Mouse (Mus musculus) thymus, adult 2 months (tissue): ENCODE measurements around the gene Cnmd. TPM values are rescaled to one million over a fixed set of nuclear protein-coding genes. Genes with fewer than 3 reads are reported as not detected.

Experiments
- DNase-seq: peaks from one replicate; pipeline ENCODE4 v3.0.0; 2021
- H3K27ac ChIP-seq: fragments of 200-500 bp; 2 replicates; pipeline ENCODE4 v1.5.1; 2012; ENCODE audit warnings: low read length, control low read depth; ENCODE audit not compliant: control insufficient read depth, insufficient read depth
- H3K27me3 ChIP-seq: fragments of 200-500 bp; 2 replicates; pipeline ENCODE4 v1.6.1; 2012; ENCODE audit warnings: mild to moderate bottlenecking, low read length, moderate library complexity, mixed read lengths; ENCODE audit not compliant: control insufficient read depth, insufficient read depth
- H3K36me3 ChIP-seq: fragments of 200-500 bp; 2 replicates; pipeline ENCODE4 v1.6.1; 2012; ENCODE audit warnings: mild to moderate bottlenecking, low read length, moderate library complexity; ENCODE audit not compliant: control insufficient read depth, insufficient read depth
- H3K4me1 ChIP-seq: fragments of 200-500 bp; replicated peaks from 2 replicates; pipeline ENCODE4 v1.6.1; 2012; ENCODE audit warnings: low read length; ENCODE audit not compliant: control insufficient read depth, insufficient read depth
- H3K4me3 ChIP-seq: fragments of 200-500 bp; 2 replicates; pipeline ENCODE4 v1.5.1; 2012; ENCODE audit warnings: mild to moderate bottlenecking, low read length, control low read depth, moderate library complexity; ENCODE audit not compliant: control insufficient read depth, insufficient read depth
- CTCF ChIP-seq: fragments of 200-500 bp; IDR thresholded peaks from 2 replicates; pipeline ENCODE4 v1.5.1; 2012; ENCODE audit warnings: mild to moderate bottlenecking, control low read depth, low read length, moderate library complexity, borderline replicate concordance; ENCODE audit not compliant: control insufficient read depth, poor library complexity, insufficient read depth; ENCODE audit errors: extremely low read depth
- POLR2A ChIP-seq: fragments of 200-500 bp; IDR thresholded peaks from 2 replicates; pipeline ENCODE4 v1.6.1; 2012; ENCODE audit warnings: mild to moderate bottlenecking, low read length, control low read depth, moderate library complexity; ENCODE audit not compliant: control insufficient read depth, poor library complexity, insufficient read depth; ENCODE audit errors: extremely low read depth
- WGBS: fragments of 180-500 bp; shearing (Covaris S2); methylation state at CpG from one replicate; pipeline ENCODE4 v1.1.7; 2018; 5-methylcytosine and 5-hydroxymethylcytosine counted together
- polyA plus RNA-seq: library from polyadenylated mRNA; depleted of rRNA; stranded (reverse); fragments of >200 nt; gene quantifications from 2 replicates; pipeline ENCODE4 v1.2.3, GENCODE M21; 2012; rRNA removed

Gene Cnmd
- polyA plus RNA-seq, result 1.2 and 1.4 TPM in 2 replicates

DNA sequence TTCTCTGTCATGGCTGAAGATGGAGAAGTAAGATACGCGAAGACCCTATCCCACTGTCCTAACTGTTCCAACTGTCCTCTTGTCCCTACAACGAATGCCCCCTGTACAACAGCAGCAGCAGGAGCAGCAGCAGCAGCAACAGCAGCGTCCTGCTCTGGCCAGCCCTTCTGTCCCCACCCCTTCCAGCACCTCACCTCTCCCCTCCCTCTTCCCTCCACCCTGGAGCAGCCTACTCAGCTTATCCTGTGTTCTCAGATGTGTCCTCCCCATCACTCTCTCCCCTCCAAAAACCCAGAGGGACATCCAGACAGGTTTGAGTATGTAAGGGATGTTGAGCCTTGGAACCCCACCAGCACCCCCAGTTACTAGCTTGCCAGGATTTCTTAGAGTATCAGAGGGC, at the start of gene Cnmd:
TSS of gene Cnmd (minus strand) at position 170 of the 400 bp plus-strand sequence.
- Histone ChIP-seq H3K4me1 (peaks cover 4% of the 10 kb centered on the region; the same call in 1 of the 2 replicates), H3K4me3 (peak within 1 kb of the TSS; percentile 43), H3K27ac (no peak within 1 kb of the TSS), H3K36me3 (no peaks in the 10 kb centered on the region), H3K27me3 (no peaks in the 10 kb centered on the region; the same call in 1 of the 2 replicates)
- DNase-seq, result no peak
- WGBS, result 70% methylated on average over 4 of the region's 4 CpGs
- TF ChIP-seq POLR2A (no peak), CTCF (no peak)

DNA sequence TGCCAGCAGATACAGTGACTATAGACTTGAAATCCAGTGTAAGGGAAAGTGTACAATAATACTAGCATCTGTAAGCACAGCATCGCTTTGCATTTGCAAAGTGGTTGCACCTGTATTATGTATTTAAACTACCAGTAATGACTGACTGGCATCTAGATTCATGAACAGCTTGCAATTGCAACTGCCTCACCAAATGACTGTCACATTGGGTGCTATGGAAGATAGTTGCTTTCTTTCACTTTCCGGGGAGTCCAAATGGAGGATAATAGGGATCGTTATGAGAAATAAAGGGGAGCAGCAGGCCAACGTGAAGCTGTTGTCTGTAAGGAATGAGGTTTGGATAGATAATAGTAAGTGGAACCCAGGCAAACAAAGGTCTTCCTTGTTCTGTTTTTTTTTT, 49.3 kb upstream of the Cnmd start:
- DNase-seq, result no peak
- H3K27ac ChIP-seq, result no peak overlapping the region
- H3K4me1 ChIP-seq, result no peaks in the 10 kb centered on the region
- no peaks in the 10 kb centered on the region for H3K27me3 ChIP-seq
- no peak overlapping the region for H3K4me3 ChIP-seq
- TF ChIP-seq CTCF (no peak), POLR2A (no peak)
- WGBS, result 93% methylated on average over 4 of the region's 4 CpGs
- H3K36me3 ChIP-seq, result no peaks in the 10 kb centered on the region

DNA sequence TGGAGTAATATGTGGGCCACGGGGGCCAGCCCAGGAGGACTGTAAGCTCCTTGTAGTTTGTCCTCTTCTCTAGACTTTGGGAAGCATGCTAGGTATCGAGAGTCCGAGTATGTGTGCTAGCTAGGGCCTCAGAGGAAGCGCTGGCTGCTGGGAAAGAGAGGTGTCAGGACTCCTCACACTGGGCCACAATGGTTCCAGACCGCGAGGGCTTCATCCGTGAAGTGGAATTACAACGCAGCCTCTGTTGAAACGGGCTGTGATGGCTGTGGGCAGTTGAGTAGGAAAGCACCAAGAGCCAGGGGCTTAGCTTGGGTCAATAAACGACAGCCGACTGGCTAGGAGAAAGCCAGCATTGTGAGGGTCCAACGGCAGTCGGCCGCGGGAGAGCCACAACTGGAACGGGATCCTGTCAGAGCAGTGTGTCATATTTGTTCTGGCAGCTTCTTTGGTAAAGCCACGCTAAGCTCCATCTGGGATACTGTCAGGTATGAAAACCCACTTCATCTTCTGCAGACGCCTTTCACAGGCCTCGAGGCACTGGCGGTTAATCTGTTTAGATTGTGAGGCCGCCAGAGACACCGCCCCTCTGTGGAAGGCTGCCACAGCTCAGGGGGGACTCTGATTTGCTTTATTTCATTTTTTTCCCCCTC, 41.7 kb upstream of the Cnmd start:
- WGBS, result 92% methylated on average over 22 of the region's 22 CpGs
- no peaks in the 10 kb centered on the region for H3K27me3 ChIP-seq
- no peak overlapping the region for H3K4me3 ChIP-seq
- no peaks in the 10 kb centered on the region for H3K36me3 ChIP-seq
- DNase-seq, result no peak
- no peaks in the 10 kb centered on the region; the same call in 1 of the 2 replicates for H3K4me1 ChIP-seq
- H3K27ac ChIP-seq, result peak overlapping the region; percentile 19; the same call in 1 of the 2 replicates
- TF ChIP-seq POLR2A (no peak), CTCF (no peak)

DNA sequence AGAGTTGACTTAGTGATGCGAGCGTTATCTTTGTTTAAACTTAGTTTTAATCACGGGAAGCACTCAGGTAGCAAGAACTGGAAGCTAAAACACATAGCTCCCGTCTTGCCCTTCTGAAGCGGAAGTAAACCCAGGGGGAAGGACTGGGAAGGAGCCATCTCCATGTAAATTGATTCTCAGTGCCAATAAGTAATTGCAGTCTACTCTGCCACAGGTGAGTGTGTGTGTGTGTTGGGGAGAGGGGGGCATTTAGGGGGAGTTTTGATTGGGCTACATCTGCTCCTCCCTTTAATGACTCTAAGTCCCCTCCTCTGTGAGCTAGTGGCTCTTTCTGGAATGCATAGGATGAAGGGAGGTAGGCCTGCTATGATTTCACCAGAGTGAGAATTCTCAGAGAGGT, 39.6 kb upstream of the Cnmd start:
- TF ChIP-seq POLR2A (no peak), CTCF (no peak)
- no peak for DNase-seq
- H3K4me3 ChIP-seq, result no peak overlapping the region
- H3K36me3 ChIP-seq, result no peaks in the 10 kb centered on the region
- no peak overlapping the region for H3K27ac ChIP-seq
- H3K27me3 ChIP-seq, result no peaks in the 10 kb centered on the region
- WGBS, result 92% methylated on average over 5 of the region's 5 CpGs
- H3K4me1 ChIP-seq, result no peaks in the 10 kb centered on the region; the same call in 1 of the 2 replicates

DNA sequence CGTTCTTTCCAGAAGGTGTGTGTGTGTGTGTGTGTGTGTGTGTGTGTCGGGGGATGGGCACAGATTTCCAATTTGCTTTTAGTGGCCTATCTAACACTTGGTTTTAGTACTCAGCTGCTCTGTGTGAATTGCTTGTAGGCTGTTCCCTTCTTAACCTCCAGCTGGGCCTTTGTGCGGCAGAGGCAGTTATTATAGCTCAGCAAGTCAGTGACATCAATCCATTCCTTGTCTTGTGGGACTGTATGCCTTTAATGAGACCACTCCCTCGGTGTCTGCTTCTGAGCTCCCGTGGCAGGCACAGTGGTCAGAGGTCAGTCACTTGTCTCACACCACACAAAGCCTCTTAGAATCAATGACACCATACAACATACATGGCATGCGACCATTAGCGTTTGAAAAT, 39.1 kb upstream of the Cnmd start:
- DNase-seq, result no peak
- Histone ChIP-seq H3K36me3 (no peaks in the 10 kb centered on the region), H3K27ac (no peak overlapping the region), H3K4me3 (no peak overlapping the region), H3K27me3 (no peaks in the 10 kb centered on the region), H3K4me1 (no peaks in the 10 kb centered on the region; the same call in 1 of the 2 replicates)
- TF ChIP-seq CTCF, result no peak
- TF ChIP-seq POLR2A, result no peak
- WGBS, result 80% methylated on average over 7 of the region's 7 CpGs

DNA sequence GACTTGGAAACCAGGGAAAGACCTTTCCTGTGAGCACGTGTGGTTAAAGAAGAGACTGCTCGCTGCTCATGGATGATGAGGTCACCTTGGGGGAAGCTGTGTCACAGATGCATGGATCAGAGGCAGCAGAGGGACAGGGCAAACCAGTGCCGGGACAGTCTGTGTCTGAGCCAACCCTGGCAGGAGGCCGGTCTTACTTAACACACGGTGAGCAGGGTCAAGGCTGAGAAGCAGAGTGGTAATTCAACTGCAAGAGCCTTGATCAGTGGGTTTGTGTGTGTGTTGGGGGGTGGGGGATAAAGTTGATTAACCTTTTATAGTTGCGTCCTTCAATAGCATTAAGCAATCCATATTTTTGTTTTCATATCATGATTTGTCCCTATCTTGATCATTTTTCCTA, 37.4 kb upstream of the Cnmd start:
- DNase-seq, result no peak
- Histone ChIP-seq H3K36me3 (no peaks in the 10 kb centered on the region), H3K27me3 (no peaks in the 10 kb centered on the region), H3K4me3 (no peak overlapping the region), H3K27ac (no peak overlapping the region), H3K4me1 (no peaks in the 10 kb centered on the region; the same call in 1 of the 2 replicates)
- TF ChIP-seq POLR2A, result no peak
- no peak for TF ChIP-seq CTCF
- WGBS, result 78% methylated on average over 6 of the region's 6 CpGs
